Mouse (Mus musculus) heart, postnatal 0 days (tissue): ENCODE measurements around the gene Slc31a2. TPM values are rescaled to one million over a fixed set of nuclear protein-coding genes. Genes with fewer than 3 reads are reported as not detected.

Experiments used
- ATAC-seq: fragments of 200-750 bp; cut with Nextera tagmentation; 2 replicates; pipeline ENCODE4 v1.8.0; 2017; ENCODE audit warnings: low read depth, moderate number of reproducible peaks, moderate library complexity; ENCODE audit not compliant: insufficient read depth
- DNase-seq: peaks from one replicate; pipeline ENCODE4 v3.0.0-alpha.2; 2016; ENCODE audit warnings: low spot score
- H3K27ac ChIP-seq: fragments of 300-500 bp; sonication (generic); 2 replicates; pipeline ENCODE4 v1.5.1; 2014; ENCODE audit warnings: low read depth, mild to moderate bottlenecking
- H3K27me3 ChIP-seq: fragments of 300-500 bp; sonication (generic); 2 replicates; pipeline ENCODE4 v1.6.1; 2014; ENCODE audit warnings: low read length, mixed read lengths; ENCODE audit not compliant: control insufficient read depth, insufficient read depth
- H3K36me3 ChIP-seq: fragments of 300-500 bp; sonication (generic); replicated peaks from 2 replicates; pipeline ENCODE4 v1.6.1; 2014; ENCODE audit warnings: low read length, mixed read lengths; ENCODE audit not compliant: control insufficient read depth, insufficient read depth
- H3K4me1 ChIP-seq: fragments of 300-500 bp; sonication (generic); 2 replicates; pipeline ENCODE4 v1.6.1; 2014; ENCODE audit warnings: antibody characterized with exemption; ENCODE audit not compliant: control insufficient read depth, insufficient read depth
- H3K4me2 ChIP-seq: fragments of 300-500 bp; sonication (generic); 2 replicates; pipeline ENCODE4 v1.6.1; 2014; ENCODE audit warnings: low read depth, mild to moderate bottlenecking, low read length, moderate library complexity
- H3K4me3 ChIP-seq: fragments of 300-500 bp; sonication (generic); 2 replicates; pipeline ENCODE4 v1.5.1; 2014; ENCODE audit warnings: low read depth, low read length
- H3K9ac ChIP-seq: fragments of 300-500 bp; sonication (generic); replicated peaks from 2 replicates; pipeline ENCODE4 v1.6.1; 2014; ENCODE audit warnings: low read depth, low read length, mixed read lengths
- H3K9me3 ChIP-seq: fragments of 300-500 bp; sonication (generic); replicated peaks from 2 replicates; pipeline ENCODE4 v1.6.1; 2016; ENCODE audit warnings: low read length; ENCODE audit not compliant: control insufficient read depth
- CTCF ChIP-seq: IDR thresholded peaks from 2 replicates; pipeline ENCODE4 v1.5.1; 2016; ENCODE audit warnings: antibody characterized with exemption, control low read depth, low read depth
- EP300 ChIP-seq: IDR thresholded peaks from 2 replicates; pipeline ENCODE4 v1.6.1; 2016; ENCODE audit warnings: antibody characterized with exemption, low read depth
- WGBS: fragments of 180-500 bp; shearing (Covaris S2); extraction: QIAGEN DNeasy Blood & Tissue Kit; methylation state at CpG from one replicate; pipeline ENCODE4 v1.1.7; 2014; 5-methylcytosine and 5-hydroxymethylcytosine counted together
- polyA plus RNA-seq: library from polyadenylated mRNA; unstranded; fragments of >200 nt; fragmentation: Nextera tagmentation; extraction: Ambion mirVana; gene quantifications from 2 replicates; pipeline ENCODE4 v1.2.1, GENCODE M21; 2015
- total RNA-seq: library from RNA; depleted of rRNA; stranded (reverse); fragments of >200 nt; gene quantifications from 2 replicates; pipeline ENCODE4 v1.2.3, GENCODE M21; 2014; ENCODE audit warnings: low replicate concordance; rRNA removed

The Slc31a2 gene
- total and polyA plus RNA-seq, 2 experiments from 2014 or later, result 15.6 to 33.2 TPM

DNA sequence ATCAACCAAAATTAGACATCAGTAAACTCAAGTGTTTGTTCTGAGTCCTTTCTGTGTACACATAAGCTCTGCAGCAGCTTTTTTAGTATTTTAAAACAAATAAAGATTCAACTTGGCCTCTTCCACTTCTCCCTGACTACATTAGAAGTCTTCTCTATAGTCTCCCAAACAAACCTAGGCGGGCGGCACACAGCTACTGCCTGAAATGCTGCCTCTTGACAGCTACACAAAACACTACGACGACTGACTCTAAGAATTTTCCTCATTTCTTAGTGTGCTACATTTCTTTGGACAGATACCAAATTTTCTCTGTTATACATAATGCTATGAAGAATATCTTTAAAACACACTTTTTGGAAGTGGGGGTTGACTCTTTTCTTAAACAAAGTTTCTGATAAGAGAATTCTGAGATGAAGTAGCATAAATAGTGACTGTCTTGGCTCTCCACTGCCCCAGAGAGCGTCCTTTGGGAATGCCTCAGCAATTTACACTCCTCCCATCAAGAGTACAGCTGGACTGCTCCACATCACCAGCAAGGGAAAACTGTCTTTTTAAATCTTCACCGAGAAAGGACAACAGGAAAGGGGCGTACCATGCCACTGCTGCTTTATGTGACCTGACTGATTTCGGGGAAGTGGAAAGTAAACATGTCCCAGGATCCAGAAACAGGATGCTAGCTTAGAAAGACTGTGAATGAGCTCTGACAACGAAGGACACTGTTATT, 85.4 kb downstream of the Slc31a2 start:
- Histone ChIP-seq H3K9me3 (no peaks in the 10 kb centered on the region), H3K9ac (no peak overlapping the region), H3K27me3 (no peaks in the 10 kb centered on the region), H3K4me3 (no peak overlapping the region), H3K27ac (peak overlapping the region; percentile 72), H3K4me1 (0 out of 2 replicates have a peak, but pooled peaks cover 3% of the 10 kb centered on the region), H3K4me2 (0 out of 2 replicates have a peak overlapping the region, but pooled peaks have one; percentile 7), H3K36me3 (peaks cover 40% of the 10 kb centered on the region)
- no peak for TF ChIP-seq CTCF
- TF ChIP-seq EP300, result no peak
- peak; percentile 83 for DNase-seq
- 54% methylated on average over 9 of the region's 9 CpGs for WGBS
- peak; percentile 82 for ATAC-seq

Other genes starting within 250 kb of the Slc31a2 start
- gene Mup20, start 208.4 kb upstream of the Slc31a2 start, total RNA-seq, result not detected in 2 replicates
- gene Mup20, start 208.4 kb upstream of the Slc31a2 start, polyA plus RNA-seq, result not detected in 2 replicates
- gene Mup3, start 175.2 kb upstream of the Slc31a2 start, total RNA-seq, result not detected in 2 replicates
- not detected in 2 replicates for gene Mup3, start 175.2 kb upstream of the Slc31a2 start, polyA plus RNA-seq
- not detected in 2 replicates for gene Mup21, start 111.7 kb upstream of the Slc31a2 start, total RNA-seq
- gene Mup21, start 111.7 kb upstream of the Slc31a2 start, polyA plus RNA-seq, result not detected in 2 replicates
- gene Zfp37, start 31.5 kb upstream of the Slc31a2 start, total RNA-seq, result 4.5 and 9.5 TPM in 2 replicates
- 2.8 TPM in 2 replicates for gene Zfp37, start 31.5 kb upstream of the Slc31a2 start, polyA plus RNA-seq
- gene Fkbp15, start 98.0 kb downstream of the Slc31a2 start, total RNA-seq, result 18.7 and 34.3 TPM in 2 replicates
- 11.1 and 11.8 TPM in 2 replicates for gene Fkbp15, start 98.0 kb downstream of the Slc31a2 start, polyA plus RNA-seq
- gene Slc31a1, start 98.2 kb downstream of the Slc31a2 start, total RNA-seq, result 15.9 and 17.8 TPM in 2 replicates
- 35.0 and 35.1 TPM in 2 replicates for gene Slc31a1, start 98.2 kb downstream of the Slc31a2 start, polyA plus RNA-seq
- 30.5 and 34.3 TPM in 2 replicates for gene Cdc26, start 146.1 kb downstream of the Slc31a2 start, total RNA-seq
- 72.8 and 76.9 TPM in 2 replicates for gene Cdc26, start 146.1 kb downstream of the Slc31a2 start, polyA plus RNA-seq
- gene Prpf4, start 146.2 kb downstream of the Slc31a2 start, total RNA-seq, result 11.5 and 16.7 TPM in 2 replicates
- 7.4 and 8.1 TPM in 2 replicates for gene Prpf4, start 146.2 kb downstream of the Slc31a2 start, polyA plus RNA-seq
- gene Rnf183, start 172.7 kb downstream of the Slc31a2 start, total RNA-seq, result not detected in 2 replicates
- gene Rnf183, start 172.7 kb downstream of the Slc31a2 start, polyA plus RNA-seq, result not detected in 2 replicates
- gene Wdr31, start 208.3 kb downstream of the Slc31a2 start, total RNA-seq, result 4.2 and 6.7 TPM in 2 replicates
- gene Wdr31, start 208.3 kb downstream of the Slc31a2 start, polyA plus RNA-seq, result 1.6 and 2.3 TPM in 2 replicates
- gene Bspry, start 217.5 kb downstream of the Slc31a2 start, total RNA-seq, result 0.27 TPM in 1 of 2 replicates, not detected in the other
- 0.15 and 0.19 TPM in 2 replicates for gene Bspry, start 217.5 kb downstream of the Slc31a2 start, polyA plus RNA-seq
- gene Hdhd3, start 240.9 kb downstream of the Slc31a2 start, total RNA-seq, result 2.0 and 17.8 TPM in 2 replicates
- 9.2 and 9.7 TPM in 2 replicates for gene Hdhd3, start 240.9 kb downstream of the Slc31a2 start, polyA plus RNA-seq